Mouse (Mus musculus): ENCODE data around the gene Chmp1a. TPM values are rescaled to one million over a fixed set of nuclear protein-coding genes. Genes with fewer than 3 reads are reported as not detected.
"Not testable (repeated sequence)": the region's sequence is repeated elsewhere in the genome, so short reads cannot be mapped to it uniquely, and the experiment has no call there.

Gene Chmp1a
- total and polyA plus RNA-seq, 3 experiments = 67.5 to 83.2 (median 69.5) TPM

DNA sequence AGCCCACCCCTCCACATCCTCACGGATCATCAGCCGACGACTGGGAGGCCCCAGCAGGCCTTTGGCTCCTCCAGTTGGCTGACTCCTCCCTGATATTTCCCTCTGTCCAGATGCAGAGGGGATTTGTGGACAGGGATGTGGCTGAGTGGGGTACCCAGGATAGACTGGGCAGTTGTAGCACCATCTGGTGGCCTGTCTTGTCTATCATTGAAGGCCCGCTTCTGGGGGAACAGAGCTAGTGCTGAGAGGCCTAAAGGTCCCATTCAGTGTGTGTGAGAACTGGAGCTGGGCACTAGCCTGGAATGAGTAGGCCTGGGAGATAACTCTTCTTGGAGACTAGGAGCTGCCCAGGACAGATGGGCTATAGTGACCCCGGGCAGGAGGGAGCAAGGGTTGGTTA, 19.2 kb upstream of the Chmp1a start:
- Histone ChIP-seq H3K4me2 (ENCODE audit: insufficient read depth, low read depth, poor library complexity, severe bottlenecking) (no peak overlapping the region), H3K79me2 (replicated peaks; ENCODE audit: control insufficient read depth, extremely low read depth, insufficient read depth, poor library complexity, severe bottlenecking) (no peaks in the 10 kb centered on the region), H3K27ac (ENCODE audit: insufficient read depth, low read depth) (no peak overlapping the region), H3K4me1 (ENCODE audit: control insufficient read depth in 1 of 2, insufficient read depth in 2 of 2) (peaks cover 13 to 17% of the 10 kb centered on the region in 2 experiments), H3K9ac (ENCODE audit: insufficient read depth, low read depth) (no peak overlapping the region), H3K4me3 (replicated peaks in 1 of 3; ENCODE audit: low read depth in 2 of 3, low read length in 2 of 3, poor library complexity in 1 of 3) (no peak overlapping the region), H3K36me3 (replicated peaks in 1 of 2; ENCODE audit: control insufficient read depth in 1 of 2, insufficient read depth in 1 of 2, low read length in 1 of 2) (peaks cover 30 to 60% of the 10 kb centered on the region in 2 experiments), H3K27me3 (replicated peaks) (no peaks in the 10 kb centered on the region), H3K9me3 (replicated peaks; ENCODE audit: low read length) (no peaks in the 10 kb centered on the region)
- dilution Hi-C loops (cut with MboI; ENCODE audit: extremely low pct_ligation_motif_present, extremely low pct_unique_long_range_greater_than_20kb, low sequenced_read_pairs) (no loop called here), in situ Hi-C loops (cut with MboI; ENCODE audit: low pct_ligation_motif_present, low pct_unique_long_range_greater_than_20kb, low sequenced_read_pairs) (no loop called here)
- DNase-seq (ENCODE audit: extremely low read depth) = no peak
- TF ChIP-seq ELF1 (IDR thresholded peaks at IDR 0.05; ENCODE audit: low read depth, low read length) (no peak), CTCF (conservative IDR thresholded peaks at IDR 0.05 in 1 of 2, IDR thresholded peaks at IDR 0.05 in 1 of 2; ENCODE audit: low read depth in 2 of 2, low read length in 2 of 2) (peak in 1 of 2 experiments; percentile 23; a peak in 2 of 4 replicates)

- H3K4me2 ChIP-seq (ENCODE audit: insufficient read depth, low read depth, poor library complexity, severe bottlenecking); H3K27ac ChIP-seq (ENCODE audit: insufficient read depth, low read depth); in situ Hi-C loops (cut with MboI; ENCODE audit: low pct_ligation_motif_present, low pct_unique_long_range_greater_than_20kb, low sequenced_read_pairs); DNase-seq (ENCODE audit: extremely low read depth); H3K27me3 ChIP-seq (replicated peaks); H3K9ac ChIP-seq (ENCODE audit: insufficient read depth, low read depth); dilution Hi-C loops (cut with MboI; ENCODE audit: extremely low pct_ligation_motif_present, extremely low pct_unique_long_range_greater_than_20kb, low sequenced_read_pairs); H3K79me2 ChIP-seq (replicated peaks; ENCODE audit: control insufficient read depth, extremely low read depth, insufficient read depth, poor library complexity, severe bottlenecking); H3K9me3 ChIP-seq (replicated peaks; ENCODE audit: low read length); H3K4me3 ChIP-seq (replicated peaks in 1 of 3; ENCODE audit: low read depth in 2 of 3, low read length in 2 of 3, poor library complexity in 1 of 3): not testable (repeated sequence)
- peaks cover 7 to 20% of the 10 kb centered on the region in 2 experiments for H3K4me1 ChIP-seq (ENCODE audit: control insufficient read depth in 1 of 2, insufficient read depth in 2 of 2)
- peaks cover 31 to 70% of the 10 kb centered on the region in 2 experiments for H3K36me3 ChIP-seq (replicated peaks in 1 of 2; ENCODE audit: control insufficient read depth in 1 of 2, insufficient read depth in 1 of 2, low read length in 1 of 2)
These were observed 17.8 kb upstream of the Chmp1a start for GRCm38 (mm10) chr8:123230326-123230725.

- Histone ChIP-seq H3K9me3 (replicated peaks; ENCODE audit: low read length) (no peaks in the 10 kb centered on the region), H3K27me3 (replicated peaks) (no peaks in the 10 kb centered on the region), H3K79me2 (replicated peaks; ENCODE audit: control insufficient read depth, extremely low read depth, insufficient read depth, poor library complexity, severe bottlenecking) (no peaks in the 10 kb centered on the region), H3K36me3 (replicated peaks in 1 of 2; ENCODE audit: control insufficient read depth in 1 of 2, insufficient read depth in 1 of 2, low read length in 1 of 2) (peaks cover 31 to 63% of the 10 kb centered on the region in 2 experiments), H3K4me2 (ENCODE audit: insufficient read depth, low read depth, poor library complexity, severe bottlenecking) (no peak overlapping the region), H3K4me3 (replicated peaks in 1 of 3; ENCODE audit: low read depth in 2 of 3, low read length in 2 of 3, poor library complexity in 1 of 3) (no peak overlapping the region), H3K4me1 (ENCODE audit: control insufficient read depth in 1 of 2, insufficient read depth in 2 of 2) (peaks cover 0 to 16% of the 10 kb centered on the region in 2 experiments; a peak in 2 of 4 replicates), H3K27ac (ENCODE audit: insufficient read depth, low read depth) (no peak overlapping the region), H3K9ac (ENCODE audit: insufficient read depth, low read depth) (no peak overlapping the region)
- TF ChIP-seq PAX5 (IDR thresholded peaks at IDR 0.05; ENCODE audit: low read length) (no peak), JUN (IDR thresholded peaks at IDR 0.05; ENCODE audit: insufficient read depth, low read depth, low read length) (no peak), UBTF (IDR thresholded peaks at IDR 0.05; ENCODE audit: low read depth, low read length) (no peak), MAZ (IDR thresholded peaks at IDR 0.05; ENCODE audit: low read depth, low read length) (no peak), E2F4 (IDR thresholded peaks at IDR 0.05; ENCODE audit: insufficient replicate concordance, low read depth, low read length) (no peak), NELFE (IDR thresholded peaks at IDR 0.05; ENCODE audit: low read depth, low read length) (no peak), IRF4 (IDR thresholded peaks at IDR 0.05; ENCODE audit: low read depth, low read length) (no peak), ZKSCAN1 (IDR thresholded peaks at IDR 0.05; ENCODE audit: borderline replicate concordance, low read depth, low read length) (no peak), CTCF (conservative IDR thresholded peaks at IDR 0.05 in 1 of 2, IDR thresholded peaks at IDR 0.05 in 1 of 2; ENCODE audit: low read depth in 2 of 2, low read length in 2 of 2) (no peak), USF2 (conservative IDR thresholded peaks at IDR 0.05; ENCODE audit: low read depth, low read length) (no peak), BHLHE40 (IDR thresholded peaks at IDR 0.05; ENCODE audit: low read depth, low read length) (no peak), NRF1 (IDR thresholded peaks at IDR 0.05; ENCODE audit: low read depth, low read length) (no peak)
- in situ Hi-C loops (cut with MboI; ENCODE audit: low pct_ligation_motif_present, low pct_unique_long_range_greater_than_20kb, low sequenced_read_pairs) (no loop called here), dilution Hi-C loops (cut with MboI; ENCODE audit: extremely low pct_ligation_motif_present, extremely low pct_unique_long_range_greater_than_20kb, low sequenced_read_pairs) (no loop called here)
- no peak for DNase-seq (ENCODE audit: extremely low read depth)
These were observed 15.9 kb upstream of the Chmp1a start for GRCm38 (mm10) chr8:123228416-123228815.
